Mouse (Mus musculus) NIH3T3 (cell line): ENCODE measurements around the gene Natd1.

Source experiments
- DNase-seq: peaks from one replicate; pipeline ENCODE4 v3.0.0-alpha.2; 2012; ENCODE audit warnings: low read depth

The Natd1 gene

DNA sequence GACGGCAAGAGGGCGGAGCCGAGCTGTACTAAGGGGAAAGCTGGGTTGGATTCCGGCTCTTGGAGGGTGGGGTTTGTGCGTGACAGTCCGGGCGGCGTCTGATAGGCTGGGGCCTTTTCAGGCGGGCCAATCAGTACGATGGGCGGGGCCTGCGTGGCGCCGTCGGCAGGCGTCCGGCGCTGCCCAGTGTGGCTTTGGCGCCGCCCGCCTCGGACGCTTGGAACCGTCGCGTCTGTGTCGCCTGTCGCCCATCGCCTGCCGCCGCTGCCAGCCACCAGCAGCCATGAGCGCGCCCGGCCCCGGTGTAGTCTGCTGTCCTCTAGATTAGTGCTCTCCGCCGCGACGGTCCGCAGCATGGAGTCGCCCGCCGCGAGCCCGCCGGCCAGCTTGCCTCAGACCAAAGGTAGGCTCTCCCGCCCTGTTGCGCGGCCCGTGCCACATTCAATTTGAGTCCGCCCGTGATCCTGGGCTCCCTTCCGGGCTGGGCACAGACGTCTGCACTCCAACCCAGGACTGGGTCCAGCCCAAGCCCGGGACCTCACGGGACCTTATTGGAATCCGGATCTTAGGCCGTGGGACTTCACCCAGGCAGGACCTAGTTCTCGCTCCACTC is 17.4 kb upstream of the Natd1 start, which contains the start of gene Map2k3:
TSS of gene Map2k3 (plus strand) at position 165 of the 613 bp plus-strand sequence.
- DNase-seq, result peak; percentile 96

DNA sequence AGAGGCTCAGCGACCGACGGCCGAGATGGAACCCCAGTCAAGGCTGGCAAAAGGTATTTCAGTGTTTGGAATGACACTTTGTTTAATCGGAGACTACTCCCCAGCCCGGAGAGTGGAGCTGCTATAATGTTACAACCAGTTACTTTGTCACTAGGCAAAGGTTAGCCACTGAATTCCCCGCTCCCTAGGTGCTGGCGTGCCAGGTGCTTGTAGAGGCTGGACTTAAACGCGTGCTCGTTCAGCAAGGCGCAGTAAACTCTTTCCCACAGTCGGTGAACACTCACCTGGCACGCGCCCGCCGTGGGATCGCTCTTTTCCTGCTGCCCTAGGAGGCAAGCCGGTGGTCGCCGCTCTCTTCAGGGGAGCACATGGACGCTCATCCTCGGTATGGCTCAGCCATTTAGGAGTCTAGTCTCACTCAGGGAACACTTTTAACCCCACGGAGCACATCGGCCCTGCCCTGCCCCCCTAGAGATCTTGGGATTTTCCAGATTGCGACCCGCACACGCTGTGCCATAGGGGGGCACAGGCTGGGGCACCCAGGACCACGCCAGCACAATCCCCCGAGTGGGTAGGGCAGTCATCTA is 16.8 kb upstream of the Natd1 start:
- no peak for DNase-seq

GRCm38 (mm10) chr11:60930724-60931281 is 16.3 kb upstream of the Natd1 start:
- DNase-seq, result peak; percentile 79

- peak; percentile 83 for DNase-seq
Measured at GRCm38 (mm10) chr11:60927264-60927663, 12.7 kb upstream of the Natd1 start.

- DNase-seq, result no peak
Measured at GRCm38 (mm10) chr11:60924981-60925380, 10.4 kb upstream of the Natd1 start.

DNA sequence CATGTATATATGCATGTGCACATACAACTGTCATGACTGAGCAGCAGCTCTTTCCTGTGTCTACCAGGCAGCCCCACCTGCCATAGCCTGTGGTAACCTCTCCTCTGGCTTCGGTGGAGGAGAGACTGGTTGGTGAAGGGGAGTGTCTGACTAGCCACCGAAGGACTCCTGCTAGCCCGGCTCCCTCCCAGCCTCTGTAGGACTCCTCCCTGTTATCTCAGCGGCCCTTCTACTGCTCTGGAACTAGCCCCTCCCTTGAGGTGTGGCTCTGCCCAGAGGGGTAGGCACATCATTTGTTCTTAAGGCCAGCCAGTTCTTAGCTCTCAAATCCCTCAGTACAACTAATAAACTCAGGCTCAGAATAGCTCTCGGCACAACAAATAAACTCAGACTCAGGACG is 9.9 kb upstream of the Natd1 start:
- DNase-seq, result no peak

- no peak for DNase-seq
Measured at GRCm38 (mm10) chr11:60922964-60923363, 8.4 kb upstream of the Natd1 start.

DNA sequence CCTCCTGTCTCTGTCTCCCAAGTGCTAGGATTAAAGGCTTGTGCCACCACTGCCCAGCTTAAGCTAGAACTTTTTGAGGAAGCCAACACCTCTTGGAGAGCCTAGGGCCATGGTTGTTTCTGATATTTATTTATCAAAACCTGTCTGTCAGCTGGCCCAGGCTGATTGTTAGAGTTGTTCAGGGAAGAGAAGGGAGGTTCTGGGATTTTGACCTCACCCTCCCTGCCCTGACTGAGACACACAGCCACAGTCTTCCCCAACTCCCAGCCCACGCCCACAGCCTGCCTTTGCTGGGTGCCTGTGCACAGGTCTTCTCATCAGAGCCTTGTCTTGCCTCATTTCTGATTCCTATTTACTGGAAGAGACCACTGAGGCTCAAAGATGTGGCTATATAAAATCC is 7.6 kb upstream of the Natd1 start:
- DNase-seq, result no peak

- DNase-seq, result no peak
Measured at GRCm38 (mm10) chr11:60920021-60920420, 5.5 kb upstream of the Natd1 start.

GRCm38 (mm10) chr11:60915201-60915600 is 651 bp upstream of the Natd1 start:
- peak; percentile 48 for DNase-seq

- peak; percentile 93 for DNase-seq
Measured at GRCm38 (mm10) chr11:60913301-60914196, 1.0 kb downstream of the Natd1 start.

- no peak for DNase-seq
Measured at GRCm38 (mm10) chr11:60912525-60912973, 2.0 kb downstream of the Natd1 start.

DNA sequence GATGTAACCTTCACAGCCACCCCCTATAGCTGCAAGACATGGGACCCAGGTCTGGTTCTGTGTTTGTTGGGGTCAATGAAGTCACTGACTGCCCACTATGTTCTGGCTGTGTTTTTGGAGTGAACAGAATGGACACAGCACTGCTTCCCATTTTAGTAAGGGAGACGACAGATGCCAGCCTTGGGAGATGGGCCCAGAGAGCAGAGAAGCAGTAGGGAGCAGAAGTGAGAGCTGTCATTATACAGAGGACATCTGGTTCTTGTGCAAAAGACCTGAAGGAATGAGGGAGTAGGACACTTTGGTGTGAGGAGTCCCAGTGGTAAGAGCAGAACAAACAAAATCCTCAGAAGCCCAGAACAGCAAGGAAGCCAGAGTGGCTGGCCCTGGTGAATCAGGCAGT is 4.9 kb downstream of the Natd1 start:
- no peak for DNase-seq

GRCm38 (mm10) chr11:60908073-60908472 is 6.5 kb downstream of the Natd1 start:
- DNase-seq, result peak; percentile 73

DNA sequence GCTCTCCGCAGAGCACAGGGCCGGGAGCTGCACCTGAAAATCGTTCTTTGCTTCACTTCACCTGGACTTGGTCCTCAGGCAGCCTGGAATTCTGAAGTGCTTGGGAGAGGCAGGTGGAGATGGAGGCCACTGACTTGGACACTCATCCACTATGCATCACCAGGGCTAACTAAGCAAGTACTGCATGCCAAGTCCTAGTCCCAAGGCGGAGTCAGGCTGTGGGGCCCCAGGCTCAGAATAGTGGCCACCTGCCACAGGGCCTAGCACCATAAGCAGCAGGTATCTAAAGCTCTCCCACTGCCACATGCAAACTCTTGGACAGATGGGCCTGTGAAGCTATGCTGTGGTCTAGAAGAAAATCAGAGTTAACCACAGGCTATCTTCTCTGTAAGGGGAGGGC is 8.1 kb downstream of the Natd1 start:
- no peak for DNase-seq

DNA sequence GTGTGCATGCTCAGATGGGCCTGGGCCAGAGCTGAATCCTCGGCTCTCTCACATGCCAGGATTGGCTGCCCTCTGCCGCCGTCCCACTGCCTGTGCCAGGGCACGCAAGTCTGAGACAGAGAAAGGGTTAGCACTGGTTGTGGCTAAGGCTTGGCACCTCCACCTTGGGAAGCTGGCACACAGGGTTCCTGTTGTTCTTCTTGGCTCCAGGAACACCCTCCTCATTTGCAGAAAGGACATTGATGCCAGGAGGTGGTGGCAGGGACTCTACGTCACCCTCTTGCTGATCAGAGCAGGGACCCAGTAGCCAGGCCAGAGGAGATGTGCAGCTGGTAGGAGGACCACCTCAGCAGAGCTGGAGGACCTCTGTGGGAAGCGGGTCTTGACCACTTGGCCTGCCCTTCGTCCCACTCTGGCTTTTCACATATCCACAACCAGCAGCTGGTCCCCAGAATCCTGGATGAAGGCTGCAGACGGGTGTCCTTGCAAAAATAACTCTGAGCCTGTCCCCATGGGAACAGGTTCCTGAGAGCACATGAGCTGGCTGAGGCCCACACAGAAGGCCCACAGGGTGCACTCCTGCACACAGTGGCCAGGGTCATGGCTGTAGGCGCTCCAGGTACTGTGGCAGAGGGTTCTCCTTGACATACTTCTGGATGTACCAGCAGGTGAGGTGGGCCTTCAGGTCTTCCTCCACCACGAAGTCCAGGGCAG is 9.0 kb downstream of the Natd1 start:
- DNase-seq, result no peak

GRCm38 (mm10) chr11:60903661-60904061 is 10.9 kb downstream of the Natd1 start:
- no peak for DNase-seq

DNA sequence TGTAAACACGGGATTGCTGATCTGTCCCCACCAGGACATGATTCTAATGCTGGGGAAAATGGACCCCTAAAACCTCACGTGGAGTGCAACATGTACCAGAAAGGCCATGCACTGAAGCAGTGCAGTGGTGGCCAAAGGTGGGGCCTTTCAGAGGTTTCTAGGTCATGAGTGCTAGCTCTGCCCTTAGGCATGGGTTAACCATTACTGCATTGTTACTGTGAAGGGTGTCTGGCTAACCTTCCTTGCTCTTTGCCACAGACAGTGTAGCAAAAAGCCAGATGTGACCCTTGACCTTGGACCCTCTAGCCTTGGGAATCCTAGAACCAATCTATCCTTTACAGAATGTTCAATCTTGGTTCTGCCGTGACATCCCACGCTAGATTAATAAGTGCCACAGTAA is 12.1 kb downstream of the Natd1 start:
- DNase-seq, result no peak

DNA sequence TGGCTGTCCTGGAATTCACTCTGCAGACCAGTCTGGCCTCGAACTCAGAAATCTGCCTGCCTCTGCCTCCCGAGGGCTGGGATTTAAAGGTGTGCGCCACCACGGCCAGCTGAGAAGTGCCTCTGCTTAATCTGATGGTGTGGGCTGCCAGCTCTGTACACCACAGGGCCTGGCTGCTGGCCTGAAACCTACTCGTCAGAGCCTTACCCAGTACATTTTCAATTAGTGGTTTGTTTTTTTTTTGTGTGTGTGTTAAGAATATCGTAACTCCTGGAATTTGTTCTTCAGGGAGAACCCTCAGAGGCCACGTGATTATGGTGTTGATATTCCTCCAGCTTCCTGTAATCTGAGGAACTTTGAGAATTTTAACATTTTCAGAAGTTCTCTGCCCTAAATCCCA is 12.5 kb downstream of the Natd1 start:
- no peak for DNase-seq

GRCm38 (mm10) chr11:60895915-60896314 is 18.6 kb downstream of the Natd1 start:
- no peak for DNase-seq

DNA sequence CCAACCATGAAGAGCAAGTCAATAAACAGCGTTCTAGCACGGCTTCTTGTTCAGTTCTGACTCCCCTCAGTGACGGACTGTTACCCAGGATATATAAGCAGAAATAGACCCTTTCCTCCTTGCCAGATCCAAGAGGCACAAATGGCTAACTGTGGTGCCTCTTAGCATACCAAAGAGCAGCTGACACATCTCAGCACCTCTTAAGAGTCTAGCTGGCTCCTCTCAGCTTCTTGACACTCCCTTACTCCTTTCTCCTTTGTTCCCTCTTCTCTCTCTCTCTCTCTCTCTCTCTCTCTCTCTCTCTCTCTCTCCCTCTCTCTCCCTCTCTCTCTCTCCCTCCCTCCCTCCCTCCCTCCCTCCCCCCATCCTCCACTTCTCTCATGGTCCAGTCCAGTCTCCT is 23.8 kb downstream of the Natd1 start:
- DNase-seq, result no peak

GRCm38 (mm10) chr11:60890286-60890685 is 24.3 kb downstream of the Natd1 start:
- no peak for DNase-seq
